Mouse (Mus musculus): ENCODE data around the gene Ampd3.

Ampd3 gene

GRCm38 (mm10) chr7:110843916-110844874, 76.2 kb downstream of the Ampd3 start, which contains the start of gene Rnf141:
TSS of gene Rnf141 (minus strand) at chr7:110844457.
- DNase-seq = peak; percentile 94 to 95

DNA sequence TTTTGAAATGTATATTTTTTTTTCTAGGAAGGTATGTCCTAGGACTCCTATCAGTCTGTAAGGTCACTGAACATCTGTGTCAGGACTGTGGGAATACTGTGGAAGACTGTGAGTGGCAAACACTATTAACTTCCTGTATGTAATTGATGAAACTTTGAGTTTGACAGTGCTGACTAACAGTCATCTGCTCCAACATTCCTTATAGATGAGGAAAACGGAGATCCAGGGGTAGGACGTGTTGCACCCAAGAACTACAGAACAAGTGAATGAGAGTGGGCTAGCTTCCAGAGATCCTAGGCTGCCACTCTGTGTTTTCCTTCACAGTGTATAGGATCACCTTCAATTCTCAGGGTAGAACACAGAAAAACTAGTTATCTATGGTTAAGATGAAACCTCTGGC, 79.3 kb downstream of the Ampd3 start:
- DNase-seq = no peak

GRCm38 (mm10) chr7:110848371-110848770, 80.4 kb downstream of the Ampd3 start:
- DNase-seq = no peak

- no peak for DNase-seq
Measured at GRCm38 (mm10) chr7:110851541-110852203, 83.7 kb downstream of the Ampd3 start.

DNA sequence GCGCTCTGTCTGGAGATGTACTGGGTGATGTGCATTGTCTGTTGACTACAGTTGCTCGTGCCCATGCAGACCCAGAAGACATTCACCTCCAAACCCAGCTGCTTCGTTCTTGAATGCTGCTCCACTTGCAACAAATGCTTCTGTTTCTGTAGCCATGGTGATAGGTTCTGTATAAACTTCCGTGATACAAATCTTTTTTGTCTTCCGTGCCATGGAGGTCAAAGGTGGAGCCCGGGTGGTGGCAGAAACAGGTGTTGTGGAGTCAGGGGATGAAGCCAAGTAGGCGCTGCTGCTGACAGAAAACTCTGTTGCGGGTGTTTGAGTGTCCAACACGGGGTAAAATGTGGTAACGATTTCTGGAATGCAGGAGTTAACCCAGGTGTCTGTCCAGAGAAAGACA, 85.6 kb downstream of the Ampd3 start:
- peak in 1 of 2 experiments; percentile 47 for DNase-seq

GRCm38 (mm10) chr7:110854519-110854918, 86.5 kb downstream of the Ampd3 start:
- DNase-seq = no peak

- DNase-seq = no peak
Measured at GRCm38 (mm10) chr7:110854927-110855546, 87.0 kb downstream of the Ampd3 start.

- DNase-seq = no peak
Measured at GRCm38 (mm10) chr7:110855604-110856003, 87.6 kb downstream of the Ampd3 start.

DNA sequence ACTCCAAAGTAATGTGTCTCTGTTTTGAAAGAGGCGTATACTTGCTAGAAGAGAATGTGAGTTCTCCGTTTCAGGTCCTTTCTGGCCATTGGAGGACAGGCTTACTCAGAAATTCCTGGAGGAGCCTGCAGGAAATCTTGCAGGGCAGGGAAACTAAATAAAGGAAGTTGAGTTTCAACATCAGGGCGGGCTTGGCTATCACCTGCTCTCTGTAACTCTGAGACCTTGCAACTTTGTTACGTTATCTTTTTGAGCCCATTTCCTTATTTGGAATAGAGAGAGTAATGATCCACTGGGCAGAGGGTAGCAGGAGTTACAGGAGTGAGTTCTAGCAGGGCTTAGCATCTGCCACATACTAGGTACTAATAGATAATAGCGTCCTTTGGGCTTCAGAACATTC, 92.1 kb downstream of the Ampd3 start:
- DNase-seq = peak; percentile 46 to 55

Data from lung, postnatal 4 days (tissue).